Mouse (Mus musculus) C2C12 (cell line): ENCODE results near the gene Glod4.

ENCODE experiments used
- CEBPB ChIP-seq: IDR thresholded peaks from one replicate; pipeline ENCODE4 v1.6.1; 2011; ENCODE audit warnings: low read depth, mild to moderate bottlenecking, control low read depth, moderate library complexity
- CTCF ChIP-seq: IDR thresholded peaks from one replicate; pipeline ENCODE4 v1.5.1; 2011; ENCODE audit not compliant: control insufficient read depth, insufficient read depth, insufficient read length
- FOSL1 ChIP-seq: IDR thresholded peaks from one replicate; pipeline ENCODE4 v1.8.0; 2011; ENCODE audit warnings: mild to moderate bottlenecking, low read length; ENCODE audit not compliant: poor library complexity, insufficient read depth, severe bottlenecking
- MAX ChIP-seq: IDR thresholded peaks from one replicate; pipeline ENCODE4 v1.6.1; 2011; ENCODE audit warnings: mild to moderate bottlenecking, control low read depth
- MYOD1 ChIP-seq: IDR thresholded peaks from one replicate; pipeline ENCODE4 v1.6.1; 2011; ENCODE audit warnings: low read depth; ENCODE audit not compliant: control insufficient read depth, insufficient read length
- MYOG ChIP-seq: IDR thresholded peaks from one replicate; pipeline ENCODE4 v1.6.1; 2011; ENCODE audit not compliant: control insufficient read depth, insufficient read length; ENCODE audit errors: extremely low read depth

- TF ChIP-seq CTCF: no peak
- TF ChIP-seq MAX: no peak
- TF ChIP-seq CEBPB: no peak
- TF ChIP-seq MYOG: no peak
- no peak for TF ChIP-seq MYOD1
- TF ChIP-seq FOSL1: no peak
Observed at GRCm38 (mm10) chr11:76122571-76122970, 121.0 kb downstream of the Glod4 start.
